Mouse (Mus musculus) bone marrow macrophage, adult 2 months (primary cell): Measurements from ENCODE around the gene Osbpl7.

Source experiments
- CTCF ChIP-seq: IDR thresholded peaks from 2 replicates; pipeline ENCODE4 v1.5.1; 2012; ENCODE audit warnings: low read depth, mild to moderate bottlenecking, low read length, moderate library complexity
- POLR2A ChIP-seq: IDR thresholded peaks from 2 replicates; pipeline ENCODE4 v1.6.1; 2012; ENCODE audit warnings: mild to moderate bottlenecking, low read depth, low read length, borderline replicate concordance

DNA sequence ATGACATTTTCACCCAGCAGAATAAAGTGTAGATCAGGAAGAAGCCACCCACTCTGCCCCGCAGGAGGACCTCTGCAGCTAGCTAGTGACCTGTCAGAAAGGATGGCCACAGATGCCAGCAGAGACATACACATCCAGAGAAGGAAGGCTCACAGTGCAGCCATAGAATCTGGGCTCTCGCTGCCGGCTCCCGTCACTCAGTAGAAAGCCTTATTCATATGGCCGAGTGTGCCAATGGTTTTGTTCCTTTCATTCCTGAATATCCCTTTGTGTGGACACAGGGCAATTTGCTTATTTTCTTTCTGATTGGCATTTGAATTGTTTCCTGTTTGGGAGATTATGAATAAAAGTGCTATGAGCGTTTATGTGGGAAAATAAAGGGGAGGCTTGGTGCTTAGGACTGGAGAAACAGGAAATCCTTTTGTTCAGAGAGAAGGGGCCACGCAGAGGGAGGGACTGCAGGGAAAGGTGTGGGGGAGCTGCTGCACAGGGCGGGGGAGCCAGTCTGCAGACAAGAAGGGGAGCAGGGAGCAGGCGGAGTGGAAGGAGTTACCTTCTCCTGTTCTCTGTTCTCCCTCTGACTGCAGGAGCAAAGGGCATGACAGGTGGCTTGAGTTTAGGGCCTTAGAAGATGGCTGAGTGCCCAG is 13.0 kb downstream of the Osbpl7 start:
- TF ChIP-seq POLR2A (no peak), CTCF (no peak)
